Mouse (Mus musculus): Measurements from ENCODE around the gene Dcaf1. TPM values are rescaled to one million over a fixed set of nuclear protein-coding genes. Genes with fewer than 3 reads are reported as not detected.

The Dcaf1 gene
- total and polyA plus RNA-seq, 2 experiments: 12.0 to 14.2 TPM

DNA sequence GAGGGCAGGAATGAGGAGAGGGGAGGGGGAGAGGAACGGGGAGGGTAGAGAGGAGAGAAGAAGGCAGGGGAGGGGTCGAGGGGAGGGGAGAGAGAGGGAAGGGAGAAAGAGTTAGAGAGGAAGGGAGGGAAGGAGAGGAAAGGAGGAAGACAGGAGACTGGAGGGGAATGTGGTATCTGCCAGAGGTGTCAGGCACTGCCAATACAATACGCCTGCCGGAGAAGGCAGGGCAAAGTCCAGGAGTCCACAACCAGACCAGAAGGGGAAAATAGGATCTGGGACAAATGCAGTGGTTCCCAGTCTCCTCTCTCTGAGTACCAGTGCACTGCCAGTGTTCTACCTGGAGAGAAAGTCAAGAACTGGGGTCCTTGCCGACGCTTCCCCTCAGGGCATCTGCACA lies 30.8 kb upstream of the Dcaf1 start:
- DNase-seq (ENCODE audit: extremely low read depth, low read depth, low spot score): peak; percentile 93
- Histone ChIP-seq H3K9ac (ENCODE audit: low read depth, low read length) (peak overlapping the region; percentile 65), H3K4me3 (ENCODE audit: insufficient read depth, low read depth, low read length) (no peak overlapping the region), H3K4me1 (ENCODE audit: control insufficient read depth, insufficient read depth, low read length) (peaks cover 11% of the 10 kb centered on the region), H3K36me3 (ENCODE audit: control insufficient read depth, insufficient read depth, low read length) (no peaks in the 10 kb centered on the region), H3K27me3 (ENCODE audit: control insufficient read depth, insufficient read depth, low read length) (no peaks in the 10 kb centered on the region), H3K27ac (replicated peaks; ENCODE audit: insufficient read depth, low read depth, low read length) (peak overlapping the region; percentile 86), H3K79me2 (ENCODE audit: control insufficient read depth, insufficient read depth, low read length) (peaks cover 20% of the 10 kb centered on the region; the same call in 1 of the 2 replicates)
- TF ChIP-seq CTCF (IDR thresholded peaks at IDR 0.05; ENCODE audit: low read depth, low read length) (no peak), POLR2A (IDR thresholded peaks at IDR 0.05; ENCODE audit: extremely low read depth, insufficient read depth, low read length) (no peak)
- WGBS: 25% methylated on average over 6 of the region's 6 CpGs

DNA sequence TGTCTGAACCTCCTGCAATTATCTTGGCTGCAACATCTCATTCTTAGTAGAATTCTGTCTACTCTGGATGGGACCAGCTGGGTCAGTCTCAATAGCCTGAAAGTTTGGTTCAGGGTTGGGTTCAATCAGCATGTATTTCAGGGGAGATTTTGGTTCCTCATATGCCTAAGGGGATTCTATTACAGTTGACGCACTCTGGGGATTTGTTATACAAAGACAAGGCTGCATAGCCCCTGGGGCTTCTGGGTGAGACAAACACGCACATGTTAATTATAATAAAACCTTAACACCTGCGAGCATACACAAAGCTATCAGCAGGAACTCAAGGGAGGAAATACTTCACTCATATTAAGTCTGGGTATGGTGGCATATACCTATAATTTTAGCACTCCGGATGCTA lies 15.2 kb upstream of the Dcaf1 start:
- no peak overlapping the region for H3K4me3 ChIP-seq (ENCODE audit: insufficient read depth, low read depth, low read length)
- H3K27ac ChIP-seq (replicated peaks; ENCODE audit: insufficient read depth, low read depth, low read length): no peak overlapping the region
- no peak overlapping the region for H3K9ac ChIP-seq (ENCODE audit: low read depth, low read length)
- no peak for TF ChIP-seq CTCF (IDR thresholded peaks at IDR 0.05; ENCODE audit: low read depth, low read length)
- no peak for TF ChIP-seq POLR2A (IDR thresholded peaks at IDR 0.05; ENCODE audit: extremely low read depth, insufficient read depth, low read length)
- H3K79me2 ChIP-seq (ENCODE audit: control insufficient read depth, insufficient read depth, low read length): no peaks in the 10 kb centered on the region
- H3K36me3 ChIP-seq (ENCODE audit: control insufficient read depth, insufficient read depth, low read length): no peaks in the 10 kb centered on the region
- DNase-seq (ENCODE audit: extremely low read depth, low read depth, low spot score): no peak
- no peaks in the 10 kb centered on the region for H3K27me3 ChIP-seq (ENCODE audit: control insufficient read depth, insufficient read depth, low read length)
- H3K4me1 ChIP-seq (ENCODE audit: control insufficient read depth, insufficient read depth, low read length): no peaks in the 10 kb centered on the region
- 90% methylated on average over 4 of the region's 4 CpGs for WGBS

DNA sequence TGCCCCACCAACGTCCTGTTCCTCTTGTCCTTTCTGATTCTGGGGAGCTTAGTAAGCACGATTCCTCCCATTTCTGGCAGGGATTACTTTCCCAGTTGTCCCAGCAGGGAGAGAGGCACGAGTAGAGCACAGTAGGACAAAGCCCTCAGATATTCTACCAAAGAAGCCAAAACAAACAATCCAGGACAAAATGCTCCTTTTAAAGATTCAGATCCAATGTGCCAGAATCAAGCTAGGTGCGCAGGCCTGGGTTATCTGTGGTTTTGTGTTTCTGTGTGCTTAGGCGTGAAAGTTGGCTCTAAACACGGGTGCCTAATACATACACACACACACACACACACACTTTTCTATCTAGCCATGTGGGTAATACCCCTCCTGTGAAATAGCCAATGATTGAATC lies 3.5 kb upstream of the Dcaf1 start:
- WGBS: 18% methylated on average over 6 of the region's 6 CpGs
- no peaks in the 10 kb centered on the region for H3K36me3 ChIP-seq (ENCODE audit: control insufficient read depth, insufficient read depth, low read length)
- H3K79me2 ChIP-seq (ENCODE audit: control insufficient read depth, insufficient read depth, low read length): no peaks in the 10 kb centered on the region
- peak; percentile 98 for DNase-seq (ENCODE audit: extremely low read depth, low read depth, low spot score)
- peak overlapping the region; percentile 75 for H3K27ac ChIP-seq (replicated peaks; ENCODE audit: insufficient read depth, low read depth, low read length)
- TF ChIP-seq POLR2A (IDR thresholded peaks at IDR 0.05; ENCODE audit: extremely low read depth, insufficient read depth, low read length) (no peak), CTCF (IDR thresholded peaks at IDR 0.05; ENCODE audit: low read depth, low read length) (no peak)
- H3K27me3 ChIP-seq (ENCODE audit: control insufficient read depth, insufficient read depth, low read length): no peaks in the 10 kb centered on the region
- H3K4me1 ChIP-seq (ENCODE audit: control insufficient read depth, insufficient read depth, low read length): peaks cover 11% of the 10 kb centered on the region; the same call in 1 of the 2 replicates
- no peak overlapping the region for H3K4me3 ChIP-seq (ENCODE audit: insufficient read depth, low read depth, low read length)
- H3K9ac ChIP-seq (ENCODE audit: low read depth, low read length): 0 out of 2 replicates have a peak overlapping the region, but pooled peaks have one; percentile 2

DNA sequence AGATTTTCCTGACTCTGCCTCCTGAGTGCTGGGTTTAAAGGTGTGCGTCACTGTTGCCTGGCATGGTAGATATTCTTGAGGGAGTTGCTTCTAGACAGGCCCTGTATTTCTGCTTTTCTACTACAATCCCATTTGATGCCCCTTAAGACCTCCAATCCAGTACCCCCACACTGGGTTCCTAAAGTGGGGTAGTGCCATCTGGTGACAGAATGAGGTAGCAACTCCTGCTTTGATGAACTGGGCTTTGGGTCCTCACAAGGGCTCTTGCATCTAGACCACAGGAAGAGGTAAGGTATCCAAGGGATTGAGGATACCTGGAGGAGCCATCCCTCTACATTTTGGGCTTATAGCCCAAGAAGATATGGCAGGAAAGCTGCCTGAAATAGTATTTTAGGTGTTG lies 2.5 kb upstream of the Dcaf1 start:
- Histone ChIP-seq H3K27ac (replicated peaks; ENCODE audit: insufficient read depth, low read depth, low read length) (no peak overlapping the region), H3K79me2 (ENCODE audit: control insufficient read depth, insufficient read depth, low read length) (no peaks in the 10 kb centered on the region), H3K36me3 (ENCODE audit: control insufficient read depth, insufficient read depth, low read length) (no peaks in the 10 kb centered on the region), H3K27me3 (ENCODE audit: control insufficient read depth, insufficient read depth, low read length) (no peaks in the 10 kb centered on the region), H3K4me1 (ENCODE audit: control insufficient read depth, insufficient read depth, low read length) (peaks cover 11% of the 10 kb centered on the region; the same call in 1 of the 2 replicates), H3K4me3 (ENCODE audit: insufficient read depth, low read depth, low read length) (no peak overlapping the region), H3K9ac (ENCODE audit: low read depth, low read length) (no peak overlapping the region)
- DNase-seq (ENCODE audit: extremely low read depth, low read depth, low spot score): peak; percentile 24
- TF ChIP-seq CTCF (IDR thresholded peaks at IDR 0.05; ENCODE audit: low read depth, low read length) (peak; percentile 42; the same call in 1 of the 2 replicates), POLR2A (IDR thresholded peaks at IDR 0.05; ENCODE audit: extremely low read depth, insufficient read depth, low read length) (no peak)
- WGBS: 88% methylated on average over 1 of the region's 1 CpGs

DNA sequence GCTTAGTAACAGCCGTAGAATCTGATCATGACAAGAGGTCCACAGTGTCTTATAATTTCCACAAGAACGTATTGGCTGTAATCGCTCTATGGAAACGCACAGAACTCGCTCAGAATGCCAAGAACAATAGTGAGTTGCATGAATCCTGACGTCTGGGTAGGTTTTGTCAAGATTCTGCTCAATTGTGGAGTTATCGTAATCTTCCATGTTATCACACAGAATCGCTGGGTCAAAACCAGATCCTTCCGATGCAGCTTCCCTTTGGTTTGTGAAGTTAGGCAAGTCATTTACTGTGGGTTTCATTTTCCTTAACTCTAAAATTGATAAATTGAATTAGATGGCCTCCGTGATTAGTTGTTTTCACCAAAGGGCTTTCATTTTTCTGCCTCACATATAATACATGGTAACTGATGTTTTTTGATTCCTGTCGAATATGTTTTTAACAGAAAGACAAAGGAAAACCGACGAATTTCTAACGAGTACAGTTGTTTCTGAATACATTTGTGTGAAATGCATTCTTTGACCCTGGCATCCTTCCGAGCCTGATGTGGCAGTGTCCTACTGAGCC lies 540 bp upstream of the Dcaf1 start:
- DNase-seq (ENCODE audit: extremely low read depth, low read depth, low spot score): no peak
- Histone ChIP-seq H3K4me1 (ENCODE audit: control insufficient read depth, insufficient read depth, low read length) (peaks cover 8% of the 10 kb centered on the region; the same call in 1 of the 2 replicates), H3K27ac (replicated peaks; ENCODE audit: insufficient read depth, low read depth, low read length) (peak overlapping the region; percentile 46; the same call in 1 of the 2 replicates), H3K79me2 (ENCODE audit: control insufficient read depth, insufficient read depth, low read length) (no peaks in the 10 kb centered on the region; the same call in 1 of the 2 replicates), H3K27me3 (ENCODE audit: control insufficient read depth, insufficient read depth, low read length) (no peaks in the 10 kb centered on the region), H3K9ac (ENCODE audit: low read depth, low read length) (peak overlapping the region; percentile 72), H3K4me3 (ENCODE audit: insufficient read depth, low read depth, low read length) (peak overlapping the region; percentile 66), H3K36me3 (ENCODE audit: control insufficient read depth, insufficient read depth, low read length) (no peaks in the 10 kb centered on the region)
- TF ChIP-seq POLR2A (IDR thresholded peaks at IDR 0.05; ENCODE audit: extremely low read depth, insufficient read depth, low read length) (no peak), CTCF (IDR thresholded peaks at IDR 0.05; ENCODE audit: low read depth, low read length) (no peak)
- WGBS: 31% methylated on average over 15 of the region's 15 CpGs
